Mouse (Mus musculus): ENCODE results near the gene Fgd3. TPM values are rescaled to one million over a fixed set of nuclear protein-coding genes. Genes with fewer than 3 reads are reported as not detected.

Gene Fgd3
- polyA plus RNA-seq, 1 experiment from 2014 or later: 0.25 TPM

- Histone ChIP-seq H3K4me1 (replicated peaks; ENCODE audit: control insufficient read depth, insufficient read depth) (peaks cover 3% of the 10 kb centered on the region), H3K27ac (replicated peaks) (0 out of 2 replicates have a peak overlapping the region, but pooled peaks have one; percentile 45), H3K4me3 (ENCODE audit: low read depth, low read length) (no peak overlapping the region), H3K27me3 (ENCODE audit: control insufficient read depth, insufficient read depth, low read length) (no peaks in the 10 kb centered on the region), H3K36me3 (ENCODE audit: control insufficient read depth, insufficient read depth, low read length) (no peaks in the 10 kb centered on the region), H3K9ac (ENCODE audit: low read length) (no peak overlapping the region), H3K4me2 (replicated peaks; ENCODE audit: low read depth) (no peak overlapping the region), H3K9me3 (ENCODE audit: control insufficient read depth, low read length) (no peaks in the 10 kb centered on the region)
- no peak for TF ChIP-seq EP300 (optimal IDR thresholded peaks at IDR 0.05)
- TF ChIP-seq CTCF (IDR thresholded peaks at IDR 0.05; ENCODE audit: low read depth): no peak
- ATAC-seq (ENCODE audit: low FRiP score, low TSS enrichment) (no peak), DNase-seq (ENCODE audit: low spot score) (no peak)
- 57% methylated on average over 8 of the region's 8 CpGs for WGBS
These were observed 24.5 kb upstream of the Fgd3 start for GRCm38 (mm10) chr13:49344567-49344966.

GRCm38 (mm10) chr13:49342723-49343100 lies 22.6 kb upstream of the Fgd3 start:
- no peak overlapping the region for H3K9ac ChIP-seq (ENCODE audit: low read length)
- H3K4me2 ChIP-seq (replicated peaks; ENCODE audit: low read depth): peak overlapping the region; percentile 94
- ATAC-seq (ENCODE audit: low FRiP score, low TSS enrichment) (no peak), DNase-seq (ENCODE audit: low spot score) (no peak)
- H3K27me3 ChIP-seq (ENCODE audit: control insufficient read depth, insufficient read depth, low read length): no peaks in the 10 kb centered on the region
- peaks cover 3% of the 10 kb centered on the region for H3K4me1 ChIP-seq (replicated peaks; ENCODE audit: control insufficient read depth, insufficient read depth)
- TF ChIP-seq EP300 (optimal IDR thresholded peaks at IDR 0.05) (no peak), CTCF (IDR thresholded peaks at IDR 0.05; ENCODE audit: low read depth) (no peak)
- peak overlapping the region; percentile 84 for H3K4me3 ChIP-seq (ENCODE audit: low read depth, low read length)
- no peak overlapping the region for H3K27ac ChIP-seq (replicated peaks)
- no peaks in the 10 kb centered on the region for H3K9me3 ChIP-seq (ENCODE audit: control insufficient read depth, low read length)
- H3K36me3 ChIP-seq (ENCODE audit: control insufficient read depth, insufficient read depth, low read length): no peaks in the 10 kb centered on the region

DNA sequence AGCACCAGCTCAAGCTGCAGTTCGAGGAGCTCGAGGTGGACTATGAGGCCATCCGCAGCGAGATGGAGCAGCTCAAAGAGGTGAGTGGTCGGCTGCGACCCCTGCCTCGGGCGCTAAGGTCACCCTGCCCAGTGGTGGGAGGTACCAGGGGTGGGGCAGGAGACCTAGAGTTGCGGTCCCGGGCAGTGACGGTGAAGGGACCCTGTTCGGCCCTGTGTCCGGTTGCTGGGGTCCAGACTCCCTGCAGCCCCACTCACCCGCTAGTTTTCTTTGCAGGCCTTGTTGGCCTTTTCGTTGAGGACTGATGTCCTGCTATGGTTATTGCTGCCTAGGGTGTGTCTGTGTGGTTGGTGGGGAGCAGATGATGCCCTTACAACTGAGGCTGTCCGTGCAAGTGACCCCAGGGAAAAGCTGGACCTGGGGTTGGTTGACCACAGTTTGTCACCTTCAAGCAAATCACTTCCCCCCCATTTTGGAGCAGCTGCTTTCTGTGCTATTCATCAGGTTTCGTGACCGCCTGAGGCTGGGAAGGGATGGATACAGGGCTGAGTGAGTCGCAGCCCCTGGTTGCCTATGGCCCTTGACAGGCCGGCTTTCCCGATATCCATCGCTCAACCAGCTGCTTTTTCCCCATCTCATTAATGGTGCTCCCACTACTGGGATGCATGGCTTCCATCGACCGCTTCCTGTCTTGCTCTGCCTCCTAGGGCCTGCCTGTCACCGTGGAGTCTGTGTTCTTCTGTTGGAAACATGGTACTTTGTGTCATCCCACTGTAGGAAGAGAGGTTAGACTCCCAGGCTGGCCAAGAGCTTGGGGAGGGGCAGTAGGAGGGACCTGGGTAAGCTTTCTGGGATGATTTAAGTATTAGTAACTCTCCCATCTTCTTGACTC lies 22.0 kb upstream of the Fgd3 start:
- 9% methylated on average over 25 of the region's 25 CpGs for WGBS
- ATAC-seq (ENCODE audit: low FRiP score, low TSS enrichment) (no peak), DNase-seq (ENCODE audit: low spot score) (no peak)
- no peaks in the 10 kb centered on the region for H3K9me3 ChIP-seq (ENCODE audit: control insufficient read depth, low read length)
- no peak for TF ChIP-seq CTCF (IDR thresholded peaks at IDR 0.05; ENCODE audit: low read depth)
- no peak for TF ChIP-seq EP300 (optimal IDR thresholded peaks at IDR 0.05)
- H3K27ac ChIP-seq (replicated peaks): peak overlapping the region; percentile 49; the same call in 1 of the 2 replicates
- H3K27me3 ChIP-seq (ENCODE audit: control insufficient read depth, insufficient read depth, low read length): no peaks in the 10 kb centered on the region
- H3K9ac ChIP-seq (ENCODE audit: low read length): peak overlapping the region; percentile 90
- peak overlapping the region; percentile 84 for H3K4me3 ChIP-seq (ENCODE audit: low read depth, low read length)
- H3K36me3 ChIP-seq (ENCODE audit: control insufficient read depth, insufficient read depth, low read length): no peaks in the 10 kb centered on the region
- H3K4me2 ChIP-seq (replicated peaks; ENCODE audit: low read depth): peak overlapping the region; percentile 94
- H3K4me1 ChIP-seq (replicated peaks; ENCODE audit: control insufficient read depth, insufficient read depth): peaks cover 3% of the 10 kb centered on the region

GRCm38 (mm10) chr13:49341012-49341830 lies 21.1 kb upstream of the Fgd3 start, which contains the start of gene Bicd2:
Gene Bicd2, plus strand, starts transcription at chr13:49341585.
- H3K36me3 ChIP-seq (ENCODE audit: control insufficient read depth, insufficient read depth, low read length): no peaks in the 10 kb centered on the region
- no peak for TF ChIP-seq EP300 (optimal IDR thresholded peaks at IDR 0.05)
- TF ChIP-seq CTCF (IDR thresholded peaks at IDR 0.05; ENCODE audit: low read depth): peak; percentile 22; the same call in 1 of the 2 replicates
- WGBS: under 1% methylated on average over 74 of the region's 74 CpGs
- DNase-seq (ENCODE audit: low spot score) (peak; percentile 96), ATAC-seq (ENCODE audit: low FRiP score, low TSS enrichment) (peak; percentile 99)
- peak within 1 kb of the TSS; percentile 61 for H3K27ac ChIP-seq (replicated peaks)
- H3K9me3 ChIP-seq (ENCODE audit: control insufficient read depth, low read length): no peaks in the 10 kb centered on the region
- peak within 1 kb of the TSS; percentile 84 for H3K4me3 ChIP-seq (ENCODE audit: low read depth, low read length)
- H3K27me3 ChIP-seq (ENCODE audit: control insufficient read depth, insufficient read depth, low read length): no peaks in the 10 kb centered on the region
- H3K4me1 ChIP-seq (replicated peaks; ENCODE audit: control insufficient read depth, insufficient read depth): peaks cover 3% of the 10 kb centered on the region
- peak within 1 kb of the TSS; percentile 94 for H3K4me2 ChIP-seq (replicated peaks; ENCODE audit: low read depth)
- H3K9ac ChIP-seq (ENCODE audit: low read length): peak within 1 kb of the TSS; percentile 90

DNA sequence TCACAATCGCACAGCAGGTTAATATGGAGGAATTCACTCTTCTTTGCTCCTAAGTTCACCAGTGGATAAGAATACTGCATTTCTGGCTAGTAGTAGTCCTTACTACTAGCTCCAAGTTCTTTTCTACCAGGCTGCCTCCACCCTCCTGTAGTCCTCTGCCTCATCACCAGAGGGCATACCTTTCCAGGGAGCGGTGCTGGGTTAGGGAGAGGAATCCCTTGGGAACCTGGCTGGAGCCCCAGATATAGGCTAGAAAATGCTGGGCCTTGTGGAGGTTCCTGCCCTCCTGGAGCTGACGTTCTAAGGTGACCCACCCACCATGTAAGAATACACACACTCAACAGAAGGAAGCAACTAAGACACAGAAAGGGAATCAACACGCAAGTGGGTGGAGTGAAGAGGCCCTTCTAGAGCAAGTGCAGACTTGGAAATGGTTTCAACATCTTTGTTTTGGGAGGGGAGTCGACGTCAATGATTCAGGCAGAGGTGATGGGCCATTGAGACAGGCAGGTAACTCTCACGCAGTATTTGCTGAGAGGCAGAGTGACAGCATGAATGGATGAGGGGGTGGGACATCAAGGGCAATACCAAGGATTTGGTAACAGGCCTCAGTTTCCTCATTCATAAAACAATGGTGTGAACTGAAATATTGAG lies 18.9 kb upstream of the Fgd3 start:
- Histone ChIP-seq H3K27me3 (ENCODE audit: control insufficient read depth, insufficient read depth, low read length) (no peaks in the 10 kb centered on the region), H3K4me2 (replicated peaks; ENCODE audit: low read depth) (no peak overlapping the region), H3K4me1 (replicated peaks; ENCODE audit: control insufficient read depth, insufficient read depth) (peaks cover 3% of the 10 kb centered on the region), H3K4me3 (ENCODE audit: low read depth, low read length) (no peak overlapping the region), H3K9me3 (ENCODE audit: control insufficient read depth, low read length) (no peaks in the 10 kb centered on the region), H3K36me3 (ENCODE audit: control insufficient read depth, insufficient read depth, low read length) (no peaks in the 10 kb centered on the region), H3K9ac (ENCODE audit: low read length) (no peak overlapping the region), H3K27ac (replicated peaks) (no peak overlapping the region; the same call in 1 of the 2 replicates)
- 61% methylated on average over 7 of the region's 7 CpGs for WGBS
- peak; percentile 62 for DNase-seq (ENCODE audit: low spot score)
- ATAC-seq (ENCODE audit: low FRiP score, low TSS enrichment): no peak
- TF ChIP-seq CTCF (IDR thresholded peaks at IDR 0.05; ENCODE audit: low read depth) (peak; percentile 83), EP300 (optimal IDR thresholded peaks at IDR 0.05) (no peak)
